Mouse (Mus musculus): ENCODE measurements around the gene Rgs9bp.

The Rgs9bp gene

DNA sequence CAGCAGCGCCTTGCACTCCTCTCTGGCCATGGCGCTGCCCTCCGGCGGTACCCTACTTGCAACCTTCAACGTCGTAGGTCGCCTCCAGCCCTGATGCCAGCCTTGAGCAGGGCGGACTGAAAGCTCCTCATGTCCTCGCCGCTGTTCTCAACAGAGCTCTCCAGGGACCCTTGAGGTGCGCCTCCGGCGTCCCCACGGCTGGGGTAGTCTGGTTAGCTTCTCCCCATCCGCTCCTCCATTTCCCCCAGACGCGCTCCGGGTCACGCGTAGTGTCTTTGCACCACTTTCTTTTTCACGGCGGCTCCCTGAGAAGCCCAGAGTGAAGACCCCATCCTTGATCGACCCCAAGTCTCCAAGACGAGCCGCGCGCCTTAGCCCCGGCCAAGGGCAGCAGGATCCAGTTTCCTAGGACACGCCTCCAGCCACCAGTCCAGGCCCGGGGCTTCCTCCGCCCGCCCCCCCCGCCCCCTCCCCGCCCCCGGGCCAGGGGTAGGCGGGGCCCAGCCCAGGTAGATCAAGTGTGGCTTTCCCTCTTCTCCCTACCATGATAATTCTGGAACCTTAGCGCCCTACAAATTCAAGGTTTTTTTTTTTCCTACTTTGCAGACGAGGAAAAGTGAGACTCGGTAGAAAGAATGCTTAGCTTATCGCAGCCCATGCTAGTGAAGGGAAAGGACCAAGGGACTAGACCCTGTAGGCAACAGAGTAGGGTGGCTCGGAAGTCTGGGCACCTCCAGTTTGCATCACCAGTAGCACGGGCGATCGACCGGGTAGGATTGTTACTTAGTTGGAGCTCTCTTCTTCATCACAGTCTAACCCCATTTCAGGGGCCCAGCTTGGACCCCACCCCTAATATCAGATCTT, at the start of gene Rgs9bp:
Gene Rgs9bp, minus strand, starts transcription at position 392 of the 864 bp plus-strand sequence.
- in situ Hi-C loops (cut with MboI; ENCODE audit: low sequenced_read_pairs): no loop called here

GRCm38 (mm10) chr7:35628496-35628895, 43.1 kb upstream of the Rgs9bp start:
- in situ Hi-C loops (cut with MboI; ENCODE audit: low sequenced_read_pairs): no loop called here

GRCm38 (mm10) chr7:35627371-35627770, 42.0 kb upstream of the Rgs9bp start:
- in situ Hi-C loops (cut with MboI; ENCODE audit: low sequenced_read_pairs): no loop called here

DNA sequence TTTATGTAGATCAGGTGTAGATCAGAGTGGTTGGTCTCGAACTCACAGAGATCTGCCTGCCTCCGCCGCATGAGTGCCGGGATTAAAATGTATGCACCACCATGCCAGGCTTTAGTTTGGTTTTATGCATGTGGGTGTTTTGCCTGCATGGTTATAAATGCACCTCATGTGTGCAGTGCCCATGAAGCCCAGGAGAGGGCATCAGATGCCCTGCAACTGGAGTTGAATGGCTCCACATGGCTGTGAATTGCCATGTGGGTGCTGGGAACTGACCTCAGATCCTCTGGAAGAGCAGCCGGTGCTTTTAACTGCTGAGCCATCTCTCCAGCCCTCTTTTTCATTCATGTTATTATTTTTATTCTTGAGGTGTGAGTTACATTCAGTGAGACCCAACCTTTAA, 40.7 kb upstream of the Rgs9bp start:
- in situ Hi-C loops (cut with MboI; ENCODE audit: low sequenced_read_pairs): no loop called here

GRCm38 (mm10) chr7:35622626-35623025, 37.2 kb upstream of the Rgs9bp start:
- in situ Hi-C loops (cut with MboI; ENCODE audit: low sequenced_read_pairs): no loop called here

DNA sequence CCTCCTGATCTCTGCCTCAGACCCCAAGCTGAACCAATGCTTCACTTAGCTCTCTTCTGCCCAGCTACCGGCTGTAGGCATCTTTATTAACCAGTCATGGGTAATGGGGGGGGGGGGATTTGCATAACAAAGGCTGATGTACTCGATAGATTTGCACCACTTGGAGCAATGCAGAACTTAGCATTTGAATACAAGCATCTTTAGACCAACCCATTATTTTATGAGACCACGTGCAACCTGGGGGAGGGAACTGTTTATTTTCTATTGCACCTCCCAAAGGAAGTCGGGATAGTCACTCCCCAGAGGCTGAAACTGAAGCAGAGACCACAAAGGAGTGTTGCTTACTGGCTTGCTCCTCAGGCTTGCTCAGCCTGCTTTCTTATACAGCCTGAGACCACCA, 32.1 kb upstream of the Rgs9bp start:
- in situ Hi-C loops (cut with MboI; ENCODE audit: low sequenced_read_pairs): no loop called here

DNA sequence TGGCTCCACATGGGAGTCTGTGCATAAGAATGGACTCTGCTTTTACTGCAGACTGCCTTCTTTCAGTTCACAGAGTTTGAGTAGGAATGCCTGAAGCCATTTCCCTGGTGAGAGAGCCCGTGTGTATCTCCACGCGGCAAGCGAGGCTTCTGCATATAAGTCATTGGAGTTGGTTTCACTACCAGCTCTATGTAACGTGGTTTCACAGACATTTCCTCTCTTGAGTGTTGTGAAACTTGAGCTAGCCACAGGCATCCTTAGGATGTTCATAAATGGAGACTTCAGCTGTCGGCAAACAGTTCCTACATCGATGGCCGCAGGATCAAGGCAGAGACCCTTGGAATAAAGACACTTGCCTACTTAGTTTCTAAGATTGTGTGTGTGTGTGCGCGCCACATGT, 23.9 kb upstream of the Rgs9bp start:
- in situ Hi-C loops (cut with MboI; ENCODE audit: low sequenced_read_pairs): no loop called here

DNA sequence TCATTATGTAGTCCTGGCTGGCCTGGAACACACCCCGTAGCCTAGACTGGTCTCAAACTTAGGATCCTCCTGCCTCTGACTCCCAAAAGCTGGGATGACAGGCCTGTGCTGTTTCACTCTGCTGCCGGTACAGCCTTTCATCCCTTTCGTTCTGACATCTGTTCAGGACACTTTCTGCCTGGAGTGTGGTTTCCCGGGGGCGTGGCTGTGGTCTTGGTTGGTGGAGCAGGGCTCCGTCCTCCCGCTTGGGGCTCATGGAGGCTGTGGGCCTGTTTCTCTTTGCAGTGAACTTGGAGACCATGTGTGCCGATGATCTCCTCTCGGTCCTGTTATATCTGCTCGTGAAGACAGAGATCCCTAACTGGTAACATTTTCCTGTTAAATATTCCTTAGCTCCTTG, 21.4 kb upstream of the Rgs9bp start:
- in situ Hi-C loops (cut with MboI; ENCODE audit: low sequenced_read_pairs): no loop called here

GRCm38 (mm10) chr7:35602766-35603165, 17.4 kb upstream of the Rgs9bp start:
- in situ Hi-C loops (cut with MboI; ENCODE audit: low sequenced_read_pairs): no loop called here

- in situ Hi-C loops (cut with MboI; ENCODE audit: low sequenced_read_pairs): no loop called here
These were observed 15.7 kb upstream of the Rgs9bp start for GRCm38 (mm10) chr7:35601106-35601505.

DNA sequence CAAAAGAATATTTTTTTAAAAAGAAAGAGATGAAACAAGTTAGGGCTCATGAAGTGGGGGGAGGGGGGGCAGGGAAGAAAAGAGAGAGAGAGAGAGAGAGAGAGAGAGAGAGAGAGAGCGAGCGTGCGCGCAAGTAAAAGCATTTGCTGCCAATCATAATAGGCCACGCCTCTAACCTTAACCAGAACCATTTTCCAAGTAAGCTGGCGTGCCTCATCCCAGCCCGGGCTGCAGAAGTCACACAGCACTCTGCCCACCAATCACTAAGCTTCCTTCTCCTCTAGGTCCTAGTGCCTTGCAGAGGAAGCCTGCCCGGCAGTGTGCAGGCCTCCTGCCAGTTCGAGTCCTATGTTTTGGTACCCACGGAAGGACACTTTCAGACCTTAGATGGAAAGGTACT, 14.6 kb upstream of the Rgs9bp start:
- in situ Hi-C loops (cut with MboI; ENCODE audit: low sequenced_read_pairs): no loop called here

GRCm38 (mm10) chr7:35599492-35599891, 14.1 kb upstream of the Rgs9bp start:
- in situ Hi-C loops (cut with MboI; ENCODE audit: low sequenced_read_pairs): no loop called here

DNA sequence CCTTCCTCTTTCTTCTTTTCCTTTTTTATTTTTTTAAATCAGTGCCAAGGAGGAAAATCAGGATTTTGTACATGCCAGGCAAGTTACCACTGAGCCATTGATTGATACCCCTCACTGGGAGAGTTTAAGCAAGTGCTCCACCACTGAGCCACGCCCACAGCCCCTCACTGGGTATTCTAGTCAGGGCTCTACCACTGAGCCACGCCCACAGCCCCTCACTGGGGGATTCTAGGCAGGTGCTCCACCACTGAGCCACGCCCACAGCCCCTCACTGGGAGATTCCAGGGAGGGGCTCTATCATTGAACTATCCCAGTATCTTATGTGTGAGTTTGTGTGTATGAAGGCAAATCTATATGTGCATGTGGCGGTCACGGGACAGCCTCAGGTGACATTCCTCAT, 8.9 kb upstream of the Rgs9bp start:
- in situ Hi-C loops (cut with MboI; ENCODE audit: low sequenced_read_pairs): no loop called here

GRCm38 (mm10) chr7:35590731-35591191, 5.4 kb upstream of the Rgs9bp start:
- in situ Hi-C loops (cut with MboI; ENCODE audit: low sequenced_read_pairs): no loop called here

DNA sequence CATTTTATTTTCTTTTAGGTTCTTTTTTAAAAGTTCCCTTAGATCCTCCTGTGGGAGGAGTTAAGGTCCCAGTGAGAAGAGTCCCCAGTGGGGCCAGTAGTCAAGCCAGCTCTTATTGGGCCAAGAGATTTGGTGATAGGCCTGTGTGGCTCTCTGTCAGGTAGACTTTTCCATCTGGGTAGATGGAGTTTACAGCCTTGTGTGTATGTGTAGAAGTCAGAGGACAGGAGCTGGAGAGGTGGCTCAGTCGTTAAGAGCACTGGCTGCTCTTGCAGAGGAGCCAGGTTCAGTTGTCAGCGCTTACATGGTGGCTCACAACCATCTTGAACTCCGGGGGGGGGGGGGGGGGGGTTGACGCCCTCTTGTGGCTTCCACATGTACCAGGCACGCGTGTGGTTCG, 4.1 kb upstream of the Rgs9bp start:
- in situ Hi-C loops (cut with MboI; ENCODE audit: low sequenced_read_pairs): no loop called here

DNA sequence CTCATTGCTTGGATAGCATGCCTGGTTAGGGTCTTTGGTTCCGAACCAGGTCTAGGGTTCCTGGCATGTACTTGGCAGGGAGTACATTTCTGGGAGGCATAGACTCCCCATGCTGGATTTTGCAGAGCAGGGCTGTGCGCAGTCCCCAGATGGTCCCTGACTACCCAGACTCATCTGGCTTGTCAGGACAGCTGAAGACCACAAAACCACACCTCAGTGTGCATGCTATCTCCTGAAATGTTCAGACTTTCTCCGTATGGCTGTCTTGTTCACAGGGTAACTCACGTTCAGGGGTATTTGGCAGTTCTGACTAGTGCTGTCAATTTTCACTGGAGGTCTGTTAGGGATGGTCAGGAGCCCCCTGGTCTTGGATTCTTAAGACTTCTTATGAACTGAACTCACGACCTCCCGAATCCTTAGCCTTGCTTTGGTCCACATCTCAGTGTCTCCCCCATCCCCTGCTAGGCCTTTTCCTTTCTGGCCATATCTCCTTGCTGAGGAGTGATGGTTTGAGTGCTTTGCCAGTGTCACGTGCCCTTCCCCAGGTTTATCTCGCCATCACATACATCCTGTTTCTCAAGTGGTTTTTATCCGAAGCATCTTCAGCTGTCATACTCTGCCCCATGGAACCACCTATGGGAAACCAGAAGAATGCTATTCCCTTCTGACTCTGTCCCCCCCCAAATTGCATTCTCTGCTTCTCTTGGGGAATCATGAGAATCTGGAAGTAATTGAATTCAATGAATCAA, 3.5 kb upstream of the Rgs9bp start:
- in situ Hi-C loops (cut with MboI; ENCODE audit: low sequenced_read_pairs): no loop called here

- in situ Hi-C loops (cut with MboI; ENCODE audit: low sequenced_read_pairs): no loop called here
These were observed 2.3 kb upstream of the Rgs9bp start for GRCm38 (mm10) chr7:35587728-35588127.

DNA sequence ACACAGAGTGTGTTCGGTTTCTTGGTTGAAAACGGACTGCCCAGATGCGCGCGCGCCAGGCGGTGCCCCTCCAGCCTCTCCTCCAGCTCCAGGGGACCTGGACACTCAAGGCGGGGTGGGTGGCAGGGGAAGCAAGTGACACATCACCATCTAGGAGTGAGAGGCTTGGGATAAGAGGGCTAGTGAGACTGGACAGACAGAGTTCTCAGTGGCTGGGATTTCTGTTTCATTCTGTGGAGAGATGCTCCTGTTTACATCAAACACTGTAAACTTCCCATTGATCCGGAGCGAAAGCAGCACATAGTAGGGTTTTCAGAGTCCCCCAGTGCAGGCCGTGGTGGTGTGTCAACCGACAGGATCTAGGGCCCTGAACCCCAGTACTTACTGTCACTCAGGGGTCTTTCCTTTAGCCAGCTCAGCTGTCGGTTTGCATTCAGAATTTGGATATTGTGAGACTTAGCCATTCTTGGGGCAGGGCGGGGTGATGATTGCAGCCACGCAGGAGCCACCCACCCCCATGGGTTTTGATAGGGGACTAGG, 1.6 kb upstream of the Rgs9bp start:
- in situ Hi-C loops (cut with MboI; ENCODE audit: low sequenced_read_pairs): no loop called here

DNA sequence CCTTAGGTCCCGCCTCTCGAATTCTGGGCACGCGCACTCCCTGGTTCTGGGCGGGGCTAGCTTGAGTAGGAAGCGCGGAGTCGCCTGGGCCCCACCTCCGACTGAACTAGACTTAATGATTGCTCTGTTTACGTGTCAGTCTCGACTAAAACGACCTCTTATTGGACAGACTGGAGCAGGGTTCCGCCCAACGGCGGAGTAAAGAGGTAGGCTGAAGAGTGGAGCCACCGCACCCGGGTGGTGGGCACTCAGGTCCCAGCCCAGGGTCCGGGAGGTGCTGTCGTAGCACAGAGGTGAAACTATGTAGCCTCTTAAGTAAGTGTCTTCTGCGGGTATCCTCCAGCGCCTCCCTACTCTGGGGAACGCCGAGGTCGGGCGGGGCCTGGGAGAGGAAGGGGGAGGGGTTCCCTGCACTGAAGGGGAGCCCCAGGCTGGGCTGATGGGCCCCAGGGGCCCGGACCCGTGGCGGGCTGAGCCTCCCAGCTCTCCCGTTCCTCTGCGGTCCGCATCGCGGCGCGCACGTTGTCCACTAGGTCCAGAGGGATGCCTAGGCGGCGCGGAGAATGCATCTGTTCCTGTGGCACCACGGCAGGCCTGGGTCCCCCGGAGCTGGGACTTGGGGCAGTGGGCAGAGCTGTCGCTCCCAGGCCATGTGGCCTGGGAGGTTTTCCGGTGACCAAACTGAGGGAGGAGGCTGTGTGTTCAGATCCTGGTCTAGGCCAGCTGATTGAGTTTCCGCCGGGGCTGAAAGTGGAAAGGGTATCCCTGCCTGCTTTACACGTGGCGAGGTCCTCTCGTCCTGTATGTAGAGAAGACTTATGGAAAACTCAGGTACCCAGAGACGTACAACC, 898 bp upstream of the Rgs9bp start, which contains the start of gene Ankrd27:
Gene Ankrd27, plus strand, starts transcription at position 190 of the 851 bp plus-strand sequence.
- in situ Hi-C loops (cut with MboI; ENCODE audit: low sequenced_read_pairs): no loop called here

DNA sequence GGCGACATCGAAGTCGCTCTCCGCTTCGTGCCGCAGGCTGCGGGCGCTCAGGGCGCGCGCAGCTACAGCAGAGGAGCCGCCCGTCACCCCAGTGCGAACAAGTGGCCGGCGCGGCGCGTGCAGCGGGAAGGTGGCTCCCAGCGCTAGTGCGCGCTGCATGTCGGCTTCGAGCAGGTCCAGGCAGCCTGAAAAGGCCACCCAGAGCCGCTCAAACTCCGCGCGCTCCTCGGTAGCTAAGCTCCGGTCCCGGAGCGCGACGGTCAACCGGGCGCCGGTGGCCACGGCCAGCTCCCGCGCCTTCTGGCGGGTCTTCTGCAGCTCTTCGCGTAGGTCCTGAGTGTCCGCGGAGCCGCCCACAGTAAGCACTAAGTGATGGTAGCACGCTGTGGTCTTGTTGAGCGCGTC, 594 bp downstream of the Rgs9bp start:
- in situ Hi-C loops (cut with MboI; ENCODE audit: low sequenced_read_pairs): no loop called here
